Mouse (Mus musculus) intestine, embryonic 14.5 days (tissue): ENCODE data around the gene Dock9. TPM values are rescaled to one million over a fixed set of nuclear protein-coding genes. Genes with fewer than 3 reads are reported as not detected.
A peak's percentile ranks its signal among the peaks of the same experiment; 100 is the strongest.

Source experiments
- ATAC-seq: fragments of 200-750 bp; cut with Nextera tagmentation; replicated peaks from 2 replicates; pipeline ENCODE4 v1.8.0; 2017; ENCODE audit warnings: low read depth, moderate number of reproducible peaks, moderate TSS enrichment, moderate library complexity; ENCODE audit not compliant: low FRiP score, low TSS enrichment
- DNase-seq: peaks from one replicate; pipeline ENCODE4 v3.0.0-alpha.2; 2018; ENCODE audit warnings: low spot score
- H3K27ac ChIP-seq: fragments of 300-500 bp; sonication (generic); 2 replicates; pipeline ENCODE4 v1.5.1; 2014; ENCODE audit warnings: low read depth, mild to moderate bottlenecking, control low read depth
- H3K27me3 ChIP-seq: fragments of 300-500 bp; sonication (generic); replicated peaks from 2 replicates; pipeline ENCODE4 v1.6.1; 2014; ENCODE audit warnings: low read length, control low read depth; ENCODE audit not compliant: control insufficient read depth, insufficient read depth
- H3K36me3 ChIP-seq: fragments of 300-500 bp; sonication (generic); 2 replicates; pipeline ENCODE4 v1.6.1; 2014; ENCODE audit warnings: low read length, control low read depth; ENCODE audit not compliant: control insufficient read depth, insufficient read depth
- H3K4me1 ChIP-seq: fragments of 300-500 bp; sonication (generic); replicated peaks from 2 replicates; pipeline ENCODE4 v1.6.1; 2014; ENCODE audit warnings: low read length, control low read depth, mixed read lengths; ENCODE audit not compliant: control insufficient read depth, insufficient read depth
- H3K4me2 ChIP-seq: fragments of 300-500 bp; sonication (generic); 2 replicates; pipeline ENCODE4 v1.6.1; 2014; ENCODE audit warnings: low read length
- H3K4me3 ChIP-seq: fragments of 300-500 bp; sonication (generic); 2 replicates; pipeline ENCODE4 v1.5.1; 2014; ENCODE audit warnings: low read depth, low read length, control low read depth, mixed read lengths
- H3K9ac ChIP-seq: fragments of 300-500 bp; sonication (generic); 2 replicates; pipeline ENCODE4 v1.6.1; 2014; ENCODE audit warnings: mild to moderate bottlenecking, low read length
- H3K9me3 ChIP-seq: fragments of 300-500 bp; sonication (generic); 2 replicates; pipeline ENCODE4 v1.6.1; 2016; ENCODE audit warnings: low read length, control low read depth; ENCODE audit not compliant: control insufficient read depth
- WGBS: fragments of 180-500 bp; shearing (Covaris S2); extraction: QIAGEN DNeasy Blood & Tissue Kit; methylation state at CpG from one replicate; pipeline ENCODE4 v1.1.7; 2014; 5-methylcytosine and 5-hydroxymethylcytosine counted together
- polyA plus RNA-seq: library from polyadenylated mRNA; unstranded; fragments of >200 nt; fragmentation: Nextera tagmentation; extraction: Ambion mirVana; gene quantifications from 2 replicates; pipeline ENCODE4 v1.2.1, GENCODE M21; 2014

Dock9 gene
- polyA plus RNA-seq: 34.8 and 42.7 TPM in 2 replicates

DNA sequence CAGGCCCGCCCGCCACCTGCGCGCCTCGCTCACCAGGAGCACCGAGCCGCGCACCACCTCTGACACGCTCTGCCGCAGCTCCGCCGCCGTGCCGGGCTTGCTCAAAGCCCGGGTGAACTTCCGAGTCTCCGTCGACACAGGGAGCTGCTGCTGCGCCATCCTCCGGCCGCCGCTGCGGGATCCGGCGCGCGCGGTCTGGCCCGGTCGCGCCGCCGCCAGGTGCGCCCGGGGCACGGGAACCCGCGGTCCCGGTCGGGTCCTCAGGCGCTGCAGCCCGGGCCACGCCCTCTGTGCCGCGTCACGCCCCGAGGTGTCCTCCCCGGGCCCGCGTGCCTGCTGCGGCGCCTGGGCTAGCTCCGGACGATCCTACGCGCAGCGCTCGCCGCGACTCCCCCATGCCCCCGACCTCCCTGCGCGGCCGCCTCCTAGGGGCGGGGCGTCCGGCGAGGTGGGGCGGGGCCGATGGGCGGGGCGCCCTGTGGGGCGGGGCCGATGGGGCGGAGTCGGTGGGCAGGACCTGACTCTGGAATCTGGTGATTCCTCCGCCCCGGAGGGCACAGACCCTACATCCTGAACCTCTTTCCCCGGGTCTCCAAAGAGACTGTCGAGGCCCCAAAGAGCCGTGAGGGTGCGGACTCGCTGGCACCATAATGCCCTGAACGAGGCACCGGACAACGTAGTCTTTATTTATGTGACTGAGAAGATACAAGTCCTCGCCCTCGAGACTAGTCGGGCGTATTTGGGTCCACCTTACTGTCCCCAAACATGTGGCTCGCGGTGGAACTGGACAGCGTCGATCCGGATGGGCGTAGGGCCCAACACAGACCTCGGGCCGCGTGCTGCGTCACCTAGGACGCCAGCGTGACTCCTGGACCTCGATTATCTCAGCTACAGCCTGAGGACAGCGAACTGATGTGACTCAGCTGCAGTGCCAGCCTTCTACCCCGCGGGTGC, at the start of gene Dock9:
Gene Dock9 (minus strand): TSS at position 381 of the 954 bp plus-strand sequence.
- Histone ChIP-seq H3K9me3 (no peaks in the 10 kb centered on the region), H3K27ac (peak within 1 kb of the TSS; percentile 87), H3K9ac (peak within 1 kb of the TSS; percentile 72), H3K4me1 (peaks cover 3% of the 10 kb centered on the region; the same call in 1 of the 2 replicates), H3K4me2 (peak within 1 kb of the TSS; percentile 97), H3K4me3 (peak within 1 kb of the TSS; percentile 73), H3K36me3 (no peaks in the 10 kb centered on the region), H3K27me3 (no peaks in the 10 kb centered on the region)
- ATAC-seq (peak; percentile 92), DNase-seq (peak; percentile 99)
- WGBS: under 1% methylated on average over 92 of the region's 106 CpGs

DNA sequence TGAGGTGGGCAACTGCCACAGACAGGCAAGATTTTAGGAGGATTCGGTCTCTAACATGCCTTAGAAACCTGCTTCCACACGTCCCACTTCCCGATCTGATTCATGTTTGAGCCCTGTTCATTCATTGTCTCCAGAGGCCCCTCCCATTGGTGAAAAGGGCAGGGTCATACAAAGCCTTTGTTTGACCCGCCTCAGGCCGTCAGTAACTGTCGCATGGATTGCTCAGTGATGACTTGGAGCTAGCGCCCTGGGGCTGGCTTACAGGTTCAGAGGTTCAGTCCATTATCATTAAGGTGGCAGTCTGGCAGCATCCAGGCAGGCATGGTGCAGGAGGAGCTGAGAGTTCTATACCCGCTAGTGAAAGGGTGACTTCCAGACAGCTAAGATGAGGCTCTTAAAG, 46.8 kb upstream of the Dock9 start:
- H3K27me3 ChIP-seq: no peaks in the 10 kb centered on the region
- H3K9ac ChIP-seq: no peak overlapping the region
- 0 out of 2 replicates have a peak, but pooled peaks cover 5% of the 10 kb centered on the region for H3K9me3 ChIP-seq
- WGBS: 78% methylated on average over 8 of the region's 8 CpGs
- no peak overlapping the region for H3K4me2 ChIP-seq
- H3K36me3 ChIP-seq: no peaks in the 10 kb centered on the region
- no peaks in the 10 kb centered on the region for H3K4me1 ChIP-seq
- ATAC-seq (no peak), DNase-seq (no peak)
- no peak overlapping the region for H3K27ac ChIP-seq
- H3K4me3 ChIP-seq: no peak overlapping the region

DNA sequence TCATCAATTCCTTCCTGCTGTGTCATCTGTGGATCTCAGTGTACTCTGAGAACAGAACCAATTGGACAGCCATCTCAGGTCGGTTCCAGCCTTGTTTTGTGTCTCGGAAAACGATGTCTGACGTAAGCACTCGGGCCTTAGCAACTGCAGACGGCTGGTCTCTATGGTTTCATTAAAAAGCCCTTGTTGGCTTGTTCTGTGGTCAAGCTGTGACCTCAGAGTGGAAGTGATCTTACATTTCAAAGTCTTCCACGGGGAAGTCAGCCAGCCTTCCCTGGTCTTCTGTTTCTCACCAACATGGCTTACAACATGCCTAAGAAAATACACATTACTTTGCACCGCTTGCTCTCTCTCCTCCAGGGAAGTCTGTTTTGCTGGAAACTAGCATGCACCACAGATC, 42.6 kb upstream of the Dock9 start:
- WGBS: 92% methylated on average over 8 of the region's 8 CpGs
- no peak overlapping the region for H3K9ac ChIP-seq
- H3K4me1 ChIP-seq: no peaks in the 10 kb centered on the region
- no peak overlapping the region for H3K27ac ChIP-seq
- no peak for DNase-seq
- no peaks in the 10 kb centered on the region for H3K27me3 ChIP-seq
- peaks cover 17% of the 10 kb centered on the region for H3K9me3 ChIP-seq
- no peak overlapping the region for H3K4me3 ChIP-seq
- H3K36me3 ChIP-seq: no peaks in the 10 kb centered on the region
- no peak overlapping the region for H3K4me2 ChIP-seq
- no peak for ATAC-seq

DNA sequence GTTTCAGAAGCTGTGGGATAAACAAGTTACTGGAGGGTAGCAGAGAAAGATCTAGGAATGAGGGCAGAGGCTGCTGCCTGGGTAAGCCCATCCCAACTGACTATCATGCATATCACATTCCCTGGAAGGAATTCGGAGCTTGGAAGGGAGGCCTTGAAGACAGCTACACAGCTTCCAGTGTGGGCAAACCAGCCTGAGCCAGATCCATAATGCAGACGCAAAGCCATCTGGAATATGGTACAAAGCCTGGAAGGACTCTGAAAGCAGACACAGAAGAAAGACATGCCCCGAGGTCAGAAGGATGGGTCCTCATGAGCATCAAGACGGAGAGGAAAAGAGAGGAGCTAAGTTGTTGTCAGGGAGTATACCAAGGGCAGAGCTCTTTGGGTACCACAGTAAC, 40.5 kb upstream of the Dock9 start:
- ATAC-seq: no peak
- 92% methylated on average over 4 of the region's 4 CpGs for WGBS
- Histone ChIP-seq H3K9ac (no peak overlapping the region), H3K36me3 (no peaks in the 10 kb centered on the region), H3K4me3 (no peak overlapping the region), H3K9me3 (peaks cover 17% of the 10 kb centered on the region), H3K4me1 (no peaks in the 10 kb centered on the region), H3K27me3 (no peaks in the 10 kb centered on the region), H3K4me2 (no peak overlapping the region), H3K27ac (no peak overlapping the region)
- no peak for DNase-seq

DNA sequence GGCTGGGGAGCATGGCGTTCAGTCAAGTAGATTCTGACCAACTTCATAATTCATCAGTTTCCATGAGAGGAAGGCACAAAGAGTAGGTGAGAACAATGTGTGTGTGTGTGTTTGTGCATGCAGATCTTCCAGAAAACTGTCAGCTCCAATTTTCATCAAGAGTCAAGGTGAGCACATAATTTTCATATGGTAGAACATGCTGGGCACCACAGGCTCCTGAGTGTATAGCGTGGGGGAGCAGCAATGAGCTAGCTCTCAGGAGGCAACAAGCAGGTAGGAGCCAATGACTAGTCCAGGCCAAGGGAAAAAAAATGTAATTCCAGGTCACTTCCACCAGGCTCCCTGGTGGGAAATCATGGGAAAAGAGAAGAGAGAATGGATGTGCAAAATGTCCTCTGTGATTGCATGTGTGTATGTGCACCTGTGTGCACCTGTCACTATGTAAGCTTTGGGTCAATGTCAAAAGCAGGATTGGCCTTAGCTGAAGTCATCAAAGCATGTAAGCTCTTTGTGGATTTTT, 35.4 kb upstream of the Dock9 start:
- Histone ChIP-seq H3K9ac (no peak overlapping the region), H3K27ac (no peak overlapping the region), H3K27me3 (no peaks in the 10 kb centered on the region), H3K36me3 (no peaks in the 10 kb centered on the region), H3K4me1 (no peaks in the 10 kb centered on the region), H3K4me3 (no peak overlapping the region), H3K4me2 (no peak overlapping the region), H3K9me3 (peaks cover 7% of the 10 kb centered on the region)
- DNase-seq: no peak
- ATAC-seq: no peak
- 75% methylated on average over 2 of the region's 2 CpGs for WGBS

DNA sequence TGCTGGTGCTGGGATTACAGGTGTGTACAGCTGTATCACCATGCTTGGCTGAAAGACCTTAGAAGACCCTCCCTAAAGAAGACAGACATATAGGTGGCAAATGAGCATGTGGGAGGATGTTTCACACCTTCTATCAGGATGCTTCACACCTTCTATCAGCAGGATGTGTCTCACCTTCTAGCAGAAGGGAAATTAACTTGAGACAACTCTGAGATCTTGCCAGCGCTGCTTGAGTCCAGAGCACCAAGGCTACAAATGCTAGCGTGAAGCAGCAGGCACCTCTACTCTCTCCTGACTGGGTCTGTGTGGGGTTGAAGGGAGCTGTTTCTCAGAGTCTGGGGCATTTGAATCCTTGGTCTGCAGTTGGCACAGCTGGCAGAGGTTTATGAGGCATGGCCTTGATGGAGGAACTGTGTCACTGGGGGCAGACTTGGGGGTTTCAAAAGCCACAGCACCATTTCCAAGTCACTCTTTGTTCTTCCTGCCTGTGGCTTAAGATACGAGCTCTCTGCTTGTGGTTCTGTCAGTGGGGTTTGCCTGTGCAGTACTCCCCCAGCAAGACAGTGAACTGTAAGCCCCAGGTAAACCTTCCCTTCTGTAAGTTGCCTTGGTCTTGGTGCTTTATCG, 32.3 kb upstream of the Dock9 start:
- DNase-seq (no peak), ATAC-seq (no peak)
- no peak overlapping the region for H3K4me3 ChIP-seq
- H3K27me3 ChIP-seq: no peaks in the 10 kb centered on the region
- no peaks in the 10 kb centered on the region for H3K4me1 ChIP-seq
- peaks cover 2% of the 10 kb centered on the region; the same call in 1 of the 2 replicates for H3K9me3 ChIP-seq
- H3K9ac ChIP-seq: no peak overlapping the region
- H3K36me3 ChIP-seq: no peaks in the 10 kb centered on the region
- no peak overlapping the region for H3K27ac ChIP-seq
- no peak overlapping the region for H3K4me2 ChIP-seq
- 86% methylated on average over 4 of the region's 4 CpGs for WGBS

DNA sequence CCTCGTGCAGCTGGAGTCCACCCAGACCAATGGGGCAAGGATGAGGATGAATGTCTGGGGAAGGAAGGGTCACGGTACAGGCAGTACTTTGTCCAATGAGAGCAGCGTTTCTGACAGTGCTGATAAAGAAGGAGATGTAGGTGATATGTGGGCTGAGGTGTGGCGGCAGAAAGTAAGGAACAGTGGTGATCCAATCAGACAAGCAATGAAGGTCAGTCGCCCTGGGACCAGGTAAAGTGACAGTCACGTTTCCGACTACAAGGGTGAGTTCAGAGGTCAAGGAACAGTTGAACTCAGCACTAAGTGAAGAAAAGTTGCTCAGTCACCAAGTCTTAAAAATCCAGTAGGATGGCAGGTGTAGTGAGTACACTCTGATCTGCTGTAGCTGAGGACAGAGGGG, 29.5 kb upstream of the Dock9 start:
- Histone ChIP-seq H3K9ac (no peak overlapping the region), H3K4me3 (no peak overlapping the region), H3K4me1 (peaks cover 12% of the 10 kb centered on the region), H3K27ac (no peak overlapping the region), H3K36me3 (no peaks in the 10 kb centered on the region), H3K27me3 (no peaks in the 10 kb centered on the region), H3K9me3 (peaks cover 2% of the 10 kb centered on the region; the same call in 1 of the 2 replicates), H3K4me2 (no peak overlapping the region)
- no peak for ATAC-seq
- DNase-seq: no peak
- WGBS: 76% methylated on average over 7 of the region's 7 CpGs

DNA sequence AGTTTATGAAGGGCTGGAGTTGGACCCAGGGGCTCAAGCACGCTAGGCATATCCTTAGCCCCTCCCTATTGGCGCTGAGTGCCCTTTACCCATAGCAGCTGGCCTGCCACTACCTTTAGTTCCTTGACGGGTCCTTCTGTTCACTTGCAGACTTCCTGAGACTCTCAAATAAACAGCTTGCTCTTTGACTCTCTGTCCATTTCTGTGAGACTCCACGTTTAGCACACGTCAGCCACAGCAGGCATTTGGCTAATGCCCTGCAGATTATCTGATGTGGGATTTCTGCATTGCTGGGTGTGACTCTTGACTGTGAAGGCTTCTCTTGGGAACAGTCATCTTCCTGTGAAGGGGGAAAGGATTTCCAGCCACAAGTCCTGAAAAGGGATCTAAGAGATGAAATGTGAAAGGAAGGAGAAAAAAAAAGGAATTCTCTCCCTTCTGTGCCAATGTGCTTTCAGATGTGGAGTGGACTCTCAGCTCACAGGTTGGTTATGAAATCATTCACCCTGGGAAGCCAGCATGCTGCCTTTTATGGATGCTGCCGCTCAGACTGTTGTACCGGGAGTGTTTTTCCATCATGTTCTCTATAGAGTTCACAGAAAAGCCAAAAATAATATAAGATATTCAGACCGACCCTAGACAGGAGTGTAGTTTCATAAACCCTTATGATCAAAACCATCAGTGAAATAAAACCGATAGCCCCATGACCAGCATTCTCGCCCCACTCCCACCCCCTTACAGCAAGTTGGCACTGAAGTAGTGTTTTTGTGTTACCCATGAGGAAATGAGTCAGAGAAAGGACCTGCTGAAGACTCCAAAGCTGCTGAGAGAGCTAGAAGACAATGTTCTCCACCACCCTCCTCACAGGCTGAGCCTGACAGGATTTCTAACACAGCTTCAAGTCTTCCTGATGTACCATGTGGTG, 28.1 kb upstream of the Dock9 start:
- Histone ChIP-seq H3K36me3 (no peaks in the 10 kb centered on the region), H3K4me2 (no peak overlapping the region), H3K4me3 (no peak overlapping the region), H3K9me3 (peaks cover 2% of the 10 kb centered on the region; the same call in 1 of the 2 replicates), H3K27ac (peak overlapping the region; percentile 59), H3K4me1 (peaks cover 12% of the 10 kb centered on the region), H3K27me3 (no peaks in the 10 kb centered on the region), H3K9ac (no peak overlapping the region)
- DNase-seq (no peak), ATAC-seq (no peak)
- 66% methylated on average over 10 of the region's 10 CpGs for WGBS
